Mouse (Mus musculus) urinary bladder, postnatal 25 days (tissue): ENCODE results near the gene Lmo3.

Source experiments
- DNase-seq: peaks from one replicate; pipeline ENCODE4 v3.0.0; 2022; ENCODE audit warnings: low spot score

Gene Lmo3

DNA sequence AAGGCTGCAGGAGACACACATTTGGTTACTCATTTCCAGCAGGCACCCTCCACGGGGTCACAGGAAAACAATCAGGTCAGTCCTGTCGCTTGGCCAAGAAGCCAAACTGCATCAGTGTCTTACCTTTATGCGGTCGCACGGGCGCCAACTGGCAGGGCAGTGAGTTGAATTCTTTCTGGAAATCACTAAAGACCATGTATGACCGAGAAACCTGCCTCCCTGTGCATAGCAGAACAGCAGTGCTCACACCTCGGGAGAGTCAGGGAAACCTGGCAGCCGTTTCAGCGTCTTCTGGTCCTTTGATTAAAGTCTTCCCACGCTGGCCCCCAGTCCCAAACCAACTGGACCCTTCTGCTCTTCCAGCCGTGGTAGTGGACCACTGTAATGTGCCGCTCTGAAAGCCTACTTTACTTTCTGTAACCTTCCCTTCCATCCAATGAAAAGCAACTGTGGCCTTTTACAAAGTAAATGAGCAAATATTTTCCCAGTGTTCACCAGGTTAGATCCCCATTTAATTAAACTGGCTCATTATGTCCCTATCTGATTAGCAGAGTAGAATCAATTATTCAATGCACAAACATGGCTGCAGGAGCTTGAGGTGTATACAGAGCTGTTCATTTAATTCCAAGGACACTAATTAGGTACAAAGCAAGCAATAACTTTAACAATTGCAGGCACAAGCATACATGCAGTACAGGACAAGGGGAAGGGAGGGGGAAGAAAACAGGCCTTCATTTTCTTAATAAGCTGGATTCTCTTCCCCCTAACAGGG is at the start of gene Lmo3:
TSS of gene Lmo3 (minus strand) at position 235 of the 772 bp plus-strand sequence.
- no peak for DNase-seq

DNA sequence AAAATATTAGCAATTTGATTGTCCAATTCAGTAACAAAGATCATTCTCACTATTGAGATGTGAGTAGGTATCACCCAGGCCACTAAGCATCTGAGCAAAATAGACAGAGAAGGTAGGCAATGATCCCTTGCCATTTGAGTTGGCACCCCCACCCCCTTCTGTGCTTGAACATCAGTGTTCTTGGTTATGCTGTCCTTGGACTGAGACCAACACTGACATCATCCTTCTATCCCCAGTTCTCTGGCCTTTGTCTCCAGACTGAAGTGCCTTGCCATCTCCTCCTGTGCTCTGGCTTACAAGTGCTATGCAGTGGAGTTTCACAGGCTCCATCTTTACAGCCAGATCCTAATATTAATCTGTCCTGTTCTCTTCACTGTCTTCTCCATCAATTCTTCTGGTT is 39.0 kb upstream of the Lmo3 start:
- DNase-seq, result no peak

DNA sequence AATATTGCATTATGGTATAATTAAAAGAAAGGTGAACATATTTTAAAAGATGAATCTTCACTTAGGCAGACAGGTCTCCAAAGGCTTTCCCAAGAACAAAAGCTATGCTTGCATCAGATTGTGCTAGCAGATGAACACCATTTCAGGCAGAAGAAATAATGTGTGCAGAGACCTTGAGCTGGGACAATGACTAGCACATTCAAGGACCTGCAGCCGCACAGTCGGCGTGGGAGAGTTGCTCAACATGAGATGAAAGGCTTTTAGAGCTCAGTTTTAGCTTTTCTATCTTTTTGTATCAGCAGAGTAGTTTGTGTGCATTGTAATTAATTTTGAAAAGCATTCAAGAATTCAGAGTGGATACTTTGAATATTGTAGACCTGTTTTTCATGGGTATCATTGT is 36.6 kb upstream of the Lmo3 start:
- no peak for DNase-seq

DNA sequence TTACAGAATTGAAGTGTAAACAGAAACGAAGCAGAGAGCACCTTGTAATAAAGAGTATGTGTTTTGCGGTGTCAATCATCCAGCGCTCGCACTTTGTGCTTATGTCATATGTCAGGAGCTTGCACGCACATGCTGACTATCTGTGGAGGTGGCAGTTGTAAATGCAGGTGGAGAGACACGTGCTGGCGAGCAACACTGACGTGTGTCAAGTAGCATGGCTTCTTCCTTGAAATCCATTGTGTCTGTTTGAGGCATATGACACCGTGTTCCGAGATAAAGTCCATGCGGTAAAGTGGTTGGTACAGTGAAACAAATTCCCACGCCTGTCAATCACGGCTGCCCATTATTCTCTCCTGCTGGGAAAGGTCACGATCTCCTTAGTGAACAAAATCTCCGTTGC is 15.2 kb upstream of the Lmo3 start:
- DNase-seq, result no peak

DNA sequence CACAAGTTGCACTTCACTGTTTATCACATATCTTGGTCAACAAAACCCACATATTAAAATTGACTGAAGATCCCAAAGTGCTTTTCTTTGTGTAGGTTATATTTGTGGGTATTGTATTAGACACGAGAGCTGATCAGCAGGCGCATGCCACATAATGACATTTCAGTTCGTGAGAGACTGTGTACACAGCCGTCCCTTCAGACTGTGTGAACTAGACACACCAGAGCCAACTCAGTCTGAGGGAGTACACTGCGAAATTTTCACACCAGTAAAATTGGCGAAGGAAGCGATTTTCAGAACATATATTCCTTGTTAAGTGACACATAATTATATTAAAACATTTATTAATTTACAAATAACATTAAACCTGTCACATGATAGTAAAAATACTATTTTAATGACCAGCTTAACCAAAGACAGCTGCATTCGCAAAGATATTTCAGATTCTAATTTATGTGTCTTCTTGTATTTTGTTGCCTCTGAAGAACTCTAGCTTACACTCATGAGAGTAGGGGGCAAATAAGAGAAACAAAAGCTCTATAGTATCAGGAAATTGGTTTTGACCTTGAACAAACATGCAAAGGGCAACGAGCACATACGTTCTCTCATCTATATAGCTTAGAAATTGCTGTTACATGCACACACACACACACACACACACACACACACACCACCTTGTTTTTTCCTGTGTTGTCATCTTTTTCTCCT is 14.4 kb upstream of the Lmo3 start:
- DNase-seq, result no peak

DNA sequence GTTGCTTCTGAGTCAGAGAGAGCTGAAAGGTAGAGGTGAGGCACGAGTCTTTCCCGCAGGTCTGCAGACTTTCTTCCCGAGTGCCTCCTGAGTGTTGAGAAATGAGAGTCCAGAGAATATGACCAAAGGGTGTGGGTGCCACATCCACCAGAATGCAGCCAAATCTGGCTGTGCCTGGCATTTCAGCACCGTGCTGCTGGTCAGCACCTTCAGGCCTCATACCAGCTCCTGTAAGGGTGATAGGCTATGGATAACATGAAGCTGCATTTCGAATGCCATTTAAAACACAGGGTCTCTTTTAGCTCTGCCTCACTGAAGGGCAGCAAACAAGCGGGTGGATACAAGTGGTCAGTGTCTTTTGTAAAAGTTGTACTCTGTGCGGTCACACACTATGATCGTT is 1.5 kb upstream of the Lmo3 start:
- DNase-seq, result peak; percentile 6

DNA sequence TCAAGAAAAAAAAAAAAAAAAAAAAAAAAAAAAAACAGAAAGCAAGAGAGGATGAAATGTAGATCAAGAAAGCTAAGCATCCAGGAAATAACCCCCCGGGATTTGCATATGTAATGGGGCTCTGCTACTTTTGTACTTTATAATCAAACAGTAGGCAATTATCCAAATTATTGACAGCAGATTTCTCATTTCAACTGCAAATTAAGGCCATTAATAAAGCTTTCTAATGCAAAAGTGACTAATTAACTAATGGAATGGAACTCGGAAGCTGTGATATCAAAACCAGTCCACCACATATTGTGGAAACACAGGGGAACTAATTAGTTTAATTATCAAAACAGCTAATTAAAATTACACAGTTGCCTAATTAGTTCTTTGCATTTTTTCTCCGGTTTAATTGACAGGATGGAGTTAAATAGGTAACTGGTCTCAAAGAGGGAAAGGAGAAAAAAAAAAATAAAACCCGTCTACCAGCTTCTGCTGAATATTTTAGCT is 785 bp upstream of the Lmo3 start:
- no peak for DNase-seq

DNA sequence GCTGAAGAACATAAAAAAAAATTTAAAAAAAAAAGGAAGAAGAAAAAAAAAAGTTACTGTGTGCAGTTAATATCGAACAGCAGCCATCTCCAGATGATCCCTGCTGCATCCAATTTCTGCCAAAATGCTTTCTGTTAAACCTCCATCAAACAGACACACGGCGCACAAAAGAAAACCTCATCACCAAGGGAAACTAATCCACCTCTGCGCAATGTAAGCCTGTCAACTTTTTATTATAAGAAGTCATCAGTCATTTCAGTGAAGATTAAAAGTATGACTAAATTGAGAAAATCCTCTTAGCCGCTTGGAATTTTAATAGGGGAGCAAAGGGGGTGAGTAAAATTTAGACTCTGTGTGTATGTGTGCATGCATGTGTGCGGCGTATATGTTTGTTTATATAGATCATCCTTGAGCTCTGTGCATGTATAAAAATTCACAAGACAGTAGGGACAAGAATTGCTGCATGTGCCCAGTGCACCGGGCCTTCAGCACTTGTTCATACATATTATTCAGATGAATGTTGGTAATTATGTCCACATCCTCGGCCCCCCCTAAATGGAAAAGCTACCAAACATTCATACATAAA is 1.2 kb downstream of the Lmo3 start:
- DNase-seq, result no peak

DNA sequence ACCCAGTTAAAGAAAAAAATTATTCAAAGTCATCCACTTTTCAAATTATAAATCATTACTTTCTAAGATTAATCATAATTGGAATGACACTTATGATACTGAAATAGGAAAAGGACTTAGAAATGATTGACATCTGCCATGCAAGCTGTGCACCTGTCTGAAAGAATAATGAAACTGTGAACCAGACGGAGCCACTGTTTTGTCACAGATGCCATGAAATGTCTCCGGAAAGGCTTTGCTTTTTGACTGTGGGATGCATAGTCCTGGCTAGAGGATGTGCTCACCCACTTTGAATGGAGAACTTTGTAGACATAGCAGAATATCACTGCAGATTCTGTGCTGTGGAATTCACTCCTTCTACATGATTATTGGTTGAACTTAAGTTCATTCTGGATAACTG is 18.4 kb downstream of the Lmo3 start:
- DNase-seq, result no peak

DNA sequence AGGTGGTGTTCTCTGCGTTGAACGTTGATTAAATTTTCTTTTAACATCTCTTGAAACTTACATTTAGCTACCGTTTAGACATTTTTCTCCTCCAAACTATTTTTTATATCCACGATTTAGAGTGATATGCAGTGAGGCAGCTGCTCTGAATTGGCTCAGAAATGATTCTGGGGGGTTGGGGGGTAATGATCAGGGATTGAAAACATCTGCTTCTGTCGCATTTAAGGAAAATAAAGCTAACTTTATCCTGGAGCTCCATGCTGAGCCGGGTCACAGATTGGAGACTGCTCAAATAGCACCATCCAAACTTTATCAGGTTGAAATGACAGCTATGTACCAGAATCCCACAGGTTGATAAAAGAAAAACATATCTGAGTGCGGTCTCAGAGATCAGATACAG is 29.6 kb downstream of the Lmo3 start:
- DNase-seq, result no peak

DNA sequence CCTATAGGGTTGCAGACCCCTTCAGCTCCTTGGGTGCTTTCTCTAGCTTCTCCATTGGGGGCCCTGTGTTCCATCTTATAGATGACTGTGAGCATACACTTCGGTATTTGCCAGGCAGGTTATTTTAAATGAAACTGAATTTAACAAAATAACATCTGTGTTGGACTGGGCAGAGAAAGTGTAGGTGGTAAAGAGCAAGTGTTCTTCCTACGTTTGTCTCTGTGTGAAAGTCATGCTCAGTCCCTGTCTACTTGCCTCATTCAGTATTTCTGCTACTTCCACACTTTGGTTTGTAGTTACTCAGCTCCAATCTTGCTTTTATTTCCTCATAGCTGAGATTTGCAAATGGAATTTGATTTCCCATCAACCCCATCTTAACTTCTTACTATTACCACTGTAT is 46.9 kb downstream of the Lmo3 start:
- DNase-seq, result no peak

DNA sequence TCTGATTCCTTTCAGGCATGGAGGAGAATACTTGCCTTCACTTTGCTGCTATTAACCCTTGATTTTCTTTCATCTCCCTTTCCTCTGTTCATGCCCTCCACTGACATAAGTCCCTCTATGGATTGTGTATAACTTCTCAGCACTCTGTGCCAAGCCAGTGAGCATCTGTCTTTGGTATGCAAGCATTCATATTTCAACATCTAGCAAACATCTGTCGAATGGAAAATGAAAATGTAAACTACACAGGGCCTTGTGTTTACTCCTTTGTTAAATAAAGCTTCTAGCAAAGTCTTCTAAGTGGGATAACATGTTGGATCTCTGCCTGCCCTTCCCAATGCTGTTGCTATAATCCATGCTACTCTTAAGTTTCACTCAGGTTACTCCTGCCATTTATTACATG is 75.1 kb downstream of the Lmo3 start:
- DNase-seq, result no peak

DNA sequence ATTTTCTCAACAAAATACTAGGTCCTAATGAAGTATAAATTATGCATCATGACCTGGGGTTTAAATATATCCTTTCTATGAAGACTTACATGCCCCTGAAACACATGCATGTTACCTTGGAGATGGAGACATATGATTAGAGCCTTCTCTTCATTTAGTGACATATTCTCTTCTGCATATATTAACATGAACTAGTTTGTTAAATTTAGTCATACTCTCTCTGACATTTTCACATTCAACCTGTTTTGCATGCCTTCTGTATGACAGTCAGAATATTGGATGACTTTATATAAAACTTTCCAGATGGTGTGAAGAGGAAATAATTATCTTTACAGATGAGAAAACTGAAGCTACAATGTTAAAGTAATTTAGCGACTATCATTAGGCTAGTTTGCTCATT is 77.8 kb downstream of the Lmo3 start:
- DNase-seq, result no peak

DNA sequence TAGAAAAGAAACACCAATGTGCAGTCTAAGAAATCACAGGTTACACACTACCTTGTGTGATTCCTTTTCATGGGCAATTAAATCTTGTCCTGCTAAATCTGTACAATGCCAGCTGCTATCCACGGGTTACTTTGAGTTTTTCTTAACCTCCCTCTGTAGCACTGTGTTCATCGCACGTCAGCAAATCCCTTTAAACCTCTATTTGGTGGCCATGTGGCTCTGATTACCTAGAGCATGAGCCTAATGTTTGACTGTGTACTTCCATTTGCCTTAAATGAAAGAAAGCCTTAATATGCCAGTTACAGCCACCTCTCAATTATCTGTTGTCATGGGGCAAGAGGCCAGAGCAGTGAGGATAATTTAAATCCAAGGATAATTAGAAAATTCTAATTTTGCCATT is 98.9 kb downstream of the Lmo3 start:
- DNase-seq, result no peak

DNA sequence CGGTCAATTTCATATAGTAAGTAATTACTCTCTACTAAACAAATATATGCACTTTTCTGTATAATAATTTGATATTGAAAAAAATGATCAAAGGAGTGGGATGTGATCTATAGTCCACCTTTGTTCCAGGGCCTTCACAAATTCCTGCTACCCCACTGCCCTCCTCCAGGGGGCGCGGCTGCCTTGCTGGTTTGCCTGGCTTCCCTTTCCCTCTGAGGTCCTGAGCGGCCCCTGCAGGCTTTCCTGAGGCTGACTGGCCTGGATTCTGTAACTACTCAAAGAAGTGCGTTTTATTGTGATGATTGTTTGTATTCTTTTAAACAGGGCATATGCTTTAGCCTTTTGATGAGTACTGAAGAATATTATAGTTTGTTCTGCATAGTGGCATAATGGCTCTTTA is 104.2 kb downstream of the Lmo3 start:
- DNase-seq, result peak; percentile 64

DNA sequence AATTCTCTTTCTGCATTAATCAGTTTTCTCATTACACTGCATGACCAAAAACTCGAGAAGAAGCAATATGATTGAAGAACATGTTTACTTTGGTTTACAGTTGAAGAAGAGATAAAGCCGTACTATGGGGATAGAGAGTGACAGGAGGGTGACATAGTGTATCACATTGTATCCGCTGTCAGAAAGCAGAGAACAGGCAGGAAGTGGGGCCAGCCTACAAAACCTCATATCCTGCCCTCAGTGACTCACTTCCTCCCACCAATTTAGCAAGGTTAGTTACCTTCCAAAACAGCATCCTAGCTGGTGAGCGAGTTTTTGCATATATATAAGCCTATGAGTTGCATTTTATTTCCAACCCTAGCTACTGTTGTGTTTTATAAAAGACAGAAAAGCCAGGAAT is 112.6 kb downstream of the Lmo3 start:
- DNase-seq, result no peak

DNA sequence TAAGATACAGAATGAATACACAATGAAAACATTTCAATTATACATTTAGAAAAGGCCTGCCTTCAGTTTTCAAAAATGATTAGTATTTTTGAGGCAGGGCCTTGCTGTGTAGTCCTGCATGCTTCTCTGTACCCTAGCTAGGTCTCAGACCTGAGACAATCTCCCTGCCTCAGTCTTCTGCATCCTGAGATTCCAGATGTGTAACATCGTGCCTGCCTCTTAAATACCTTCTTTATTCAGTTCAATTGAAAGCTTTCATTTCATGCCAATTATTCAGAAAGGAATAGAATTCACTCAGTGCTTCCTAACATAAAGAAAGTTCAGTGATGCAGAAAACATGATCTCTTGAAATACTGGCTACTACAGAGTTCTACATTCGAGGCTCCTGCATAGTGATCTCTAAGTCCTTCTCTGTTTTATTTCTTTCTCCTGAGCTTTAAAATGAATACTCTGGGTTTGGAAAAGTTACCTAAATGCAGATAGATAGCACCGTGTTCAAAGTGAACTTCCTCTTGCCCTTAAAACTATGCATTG is 137.2 kb downstream of the Lmo3 start:
- no peak for DNase-seq

DNA sequence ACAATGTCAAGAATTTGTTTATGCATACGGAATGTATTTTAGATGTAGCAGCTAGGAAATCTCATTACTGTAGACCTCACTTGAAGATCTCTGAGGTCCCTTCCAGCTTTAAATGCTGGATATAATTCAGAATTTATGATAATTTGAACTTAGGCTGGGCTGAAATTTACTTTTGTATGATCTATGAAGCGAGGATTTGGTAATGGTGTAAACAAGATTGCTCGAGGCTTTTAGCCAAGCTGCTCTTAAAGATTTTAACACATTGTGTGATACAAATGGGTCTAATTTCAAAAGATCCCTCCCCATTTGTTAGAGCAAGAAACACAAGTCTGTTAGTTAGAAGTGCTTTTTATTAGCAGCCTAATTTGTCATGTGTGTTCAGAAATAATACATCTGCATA is 144.4 kb downstream of the Lmo3 start:
- no peak for DNase-seq

DNA sequence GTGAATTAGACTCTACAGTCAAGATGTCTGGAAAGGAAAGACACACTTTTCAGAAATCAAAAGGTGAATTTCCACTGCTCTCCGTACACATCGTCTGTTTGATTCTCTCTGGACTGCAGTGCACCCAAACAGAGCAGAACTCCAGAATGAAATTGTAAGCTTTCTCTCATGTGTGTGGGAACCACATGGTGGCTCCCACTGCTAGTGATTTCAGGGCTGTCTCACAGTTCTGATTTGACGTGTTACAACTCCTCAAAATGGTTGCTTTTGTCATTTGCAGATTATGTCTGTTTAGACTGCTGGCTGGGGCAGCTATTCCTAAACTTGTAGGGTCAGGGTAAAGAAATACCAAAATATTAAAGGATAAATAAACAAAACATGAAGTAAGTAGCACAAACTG is 145.0 kb downstream of the Lmo3 start:
- no peak for DNase-seq

DNA sequence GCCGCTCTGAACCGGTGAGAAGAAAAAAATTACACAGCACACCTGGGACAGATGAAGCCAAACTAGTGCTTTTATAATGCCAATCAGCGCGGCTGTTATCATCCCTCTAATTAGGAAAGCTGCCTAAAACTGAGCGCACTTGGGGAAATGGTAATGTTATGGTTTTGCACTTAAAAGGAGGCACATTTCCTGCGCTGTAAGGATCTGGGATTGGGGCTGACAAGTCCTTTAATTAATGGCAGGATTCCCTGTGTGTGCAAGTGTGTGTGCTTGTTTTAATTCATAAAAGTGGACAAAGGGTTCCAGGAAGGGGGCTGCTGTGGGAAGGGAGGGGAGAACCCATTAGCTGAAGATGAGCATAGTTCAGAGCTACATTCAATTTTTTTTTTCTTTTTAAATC is 154.4 kb downstream of the Lmo3 start:
- DNase-seq, result no peak

DNA sequence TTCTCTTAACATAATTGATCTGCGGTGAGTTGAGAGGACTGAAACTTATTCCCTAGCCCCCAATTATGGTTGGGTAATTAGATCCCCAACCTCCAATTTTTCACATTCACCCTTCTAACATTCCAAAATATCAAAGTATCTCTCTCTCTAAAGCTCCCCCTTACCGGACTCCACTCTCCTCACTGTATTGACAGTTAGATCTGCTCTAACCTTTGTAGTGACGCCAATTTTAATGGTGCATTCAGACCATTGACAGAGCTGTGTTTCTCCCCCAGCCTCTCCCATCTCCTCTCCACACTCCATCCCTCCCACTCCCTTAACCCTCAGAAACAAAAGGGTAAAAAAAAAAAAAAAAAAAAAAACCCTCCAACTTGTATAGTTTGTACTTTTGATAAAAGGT is 154.9 kb downstream of the Lmo3 start:
- no peak for DNase-seq

DNA sequence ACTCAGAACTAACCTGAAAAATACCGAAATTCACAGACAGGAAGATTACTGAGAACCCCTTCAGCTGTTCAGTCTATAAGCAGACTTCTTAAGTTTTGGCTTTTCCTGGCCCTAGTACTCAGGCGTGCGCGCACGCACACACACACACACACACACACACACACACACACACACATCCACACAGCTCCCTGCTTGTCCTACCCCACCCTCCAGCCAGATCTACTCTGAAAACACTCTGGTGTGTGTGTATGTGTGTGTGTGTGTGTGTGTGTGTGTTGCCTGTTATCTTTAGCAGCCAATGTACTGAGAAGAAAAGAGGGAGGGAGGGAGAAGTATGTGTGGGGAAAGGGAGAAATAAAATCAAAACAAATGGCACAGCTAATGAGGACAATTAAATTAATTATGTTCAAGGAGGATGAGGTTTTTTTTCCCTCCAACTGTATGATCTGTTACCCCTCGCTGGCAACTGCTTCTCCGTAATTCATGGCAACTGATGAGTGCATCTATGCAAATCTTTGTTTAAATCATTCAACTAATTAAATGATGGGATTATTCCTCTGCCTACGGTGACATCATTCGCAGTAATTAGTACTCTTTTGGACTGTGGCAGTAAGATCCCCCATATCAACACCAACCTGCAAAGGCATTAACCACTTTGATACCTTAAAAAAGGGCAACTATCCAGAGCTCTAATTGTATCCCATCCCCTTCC is 157.1 kb downstream of the Lmo3 start:
- no peak for DNase-seq
